Mouse (Mus musculus) gastrocnemius, postnatal 14 days (tissue): ENCODE data around the gene Zbed6. TPM values are rescaled to one million over a fixed set of nuclear protein-coding genes. Genes with fewer than 3 reads are reported as not detected.
A peak's percentile ranks its signal among the peaks of the same experiment; 100 is the strongest.
"Not testable (repeated sequence)": the region's sequence is repeated elsewhere in the genome, so short reads cannot be mapped to it uniquely, and the experiment has no call there.

Experiments used
- DNase-seq: peaks from one replicate; pipeline ENCODE4 v3.0.0; 2021; ENCODE audit warnings: mixed read lengths
- intact Hi-C: fragments of 180-260 bp; cut with DNase I; formaldehyde crosslinking; loops from one replicate; pipeline ENCODE4 v1.15.1; 2025; ENCODE audit warnings: low total_unique reads
- total RNA-seq, 2 experiments: library from RNA; stranded (reverse); gene quantifications; 2 replicates each; pipeline ENCODE4 v1.2.3; 2021

Zbed6 gene
- total RNA-seq, 2 experiments from 2014 or later, result 11.0 to 11.5 TPM

GRCm38 (mm10) chr1:133665713-133666112 lies 5.0 kb upstream of the Zbed6 start:
- DNase-seq, intact Hi-C loops: not testable (repeated sequence)

GRCm38 (mm10) chr1:133664203-133664970 lies 3.7 kb upstream of the Zbed6 start:
- no peak for DNase-seq
- intact Hi-C loops, result no loop called here

GRCm38 (mm10) chr1:133663427-133663826 lies 2.7 kb upstream of the Zbed6 start:
- DNase-seq, result no peak
- intact Hi-C loops, result no loop called here

GRCm38 (mm10) chr1:133662941-133663340 lies 2.3 kb upstream of the Zbed6 start:
- intact Hi-C loops, result no loop called here

GRCm38 (mm10) chr1:133661203-133661933 lies 683 bp upstream of the Zbed6 start, which contains the start of gene Gm38394:
Gm38394 (minus strand) TSS chr1:133661318.
- peak; percentile 93 for DNase-seq
- intact Hi-C loops, result no loop called here

More at GRCm38 (mm10) chr1:133662941-133663340, 2.3 kb upstream of the Zbed6 start:
- no peak for DNase-seq

- intact Hi-C loops, result no loop called here
- DNase-seq, result no peak
Observed at GRCm38 (mm10) chr1:133658878-133659277, 1.8 kb downstream of the Zbed6 start.

GRCm38 (mm10) chr1:133656811-133657210 lies 3.9 kb downstream of the Zbed6 start:
- intact Hi-C loops, result no loop called here
- no peak for DNase-seq

- DNase-seq, result no peak
- intact Hi-C loops, result no loop called here
Observed at GRCm38 (mm10) chr1:133653033-133653432, 7.7 kb downstream of the Zbed6 start.

- DNase-seq, result no peak
- intact Hi-C loops, result no loop called here
Observed at GRCm38 (mm10) chr1:133650288-133651055, 10.2 kb downstream of the Zbed6 start.

GRCm38 (mm10) chr1:133645652-133646051 lies 15.0 kb downstream of the Zbed6 start:
- no peak for DNase-seq
- intact Hi-C loops, result no loop called here

GRCm38 (mm10) chr1:133641163-133641562 lies 19.5 kb downstream of the Zbed6 start:
- DNase-seq, result no peak
- intact Hi-C loops, result no loop called here

- intact Hi-C loops, result no loop called here
- DNase-seq, result no peak
Observed at GRCm38 (mm10) chr1:133638517-133638916, 22.2 kb downstream of the Zbed6 start.

GRCm38 (mm10) chr1:133632168-133632567 lies 28.5 kb downstream of the Zbed6 start:
- intact Hi-C loops, result loop anchor here (5.0 kb wide), 1 partner anchor 85 kb away; no protein-coding TSS in a partner anchor
- DNase-seq, result no peak

GRCm38 (mm10) chr1:133625052-133625451 lies 35.6 kb downstream of the Zbed6 start:
- DNase-seq, result no peak
- intact Hi-C loops, result no loop called here

GRCm38 (mm10) chr1:133618311-133618710 lies 42.4 kb downstream of the Zbed6 start:
- intact Hi-C loops, result no loop called here
- no peak for DNase-seq

GRCm38 (mm10) chr1:133617908-133618307 lies 42.8 kb downstream of the Zbed6 start:
- intact Hi-C loops, result no loop called here
- no peak for DNase-seq

GRCm38 (mm10) chr1:133613817-133614216 lies 46.9 kb downstream of the Zbed6 start:
- intact Hi-C loops, result loop anchor here (5.0 kb wide), 1 partner anchor 232 kb away; no protein-coding TSS in a partner anchor
- DNase-seq, result no peak

GRCm38 (mm10) chr1:133611436-133611835 lies 49.2 kb downstream of the Zbed6 start:
- DNase-seq, result no peak
- intact Hi-C loops, result loop anchor here (5.0 kb wide), 1 partner anchor 229 kb away; no protein-coding TSS in a partner anchor

GRCm38 (mm10) chr1:133610601-133611000 lies 50.1 kb downstream of the Zbed6 start:
- DNase-seq, result no peak

More at GRCm38 (mm10) chr1:133610601-133611000, 50.1 kb downstream of the Zbed6 start:
- intact Hi-C loops, result loop anchor here (5.0 kb wide), 1 partner anchor 228 kb away; no protein-coding TSS in a partner anchor
